Mouse (Mus musculus) heart, embryonic 16.5 days (tissue): ENCODE measurements around the gene Lrrc45. TPM values are rescaled to one million over a fixed set of nuclear protein-coding genes. Genes with fewer than 3 reads are reported as not detected.

Experiments used
- ATAC-seq: fragments of 200-750 bp; cut with Nextera tagmentation; replicated peaks from 2 replicates; pipeline ENCODE4 v1.8.0; 2017; ENCODE audit warnings: moderate number of reproducible peaks; ENCODE audit not compliant: insufficient read depth, low FRiP score; ENCODE audit errors: extremely low read depth
- H3K27ac ChIP-seq: fragments of 300-500 bp; sonication (generic); 2 replicates; pipeline ENCODE4 v1.5.1; 2014; ENCODE audit warnings: mild to moderate bottlenecking, low read length, control low read depth, moderate library complexity
- H3K27me3 ChIP-seq: fragments of 300-500 bp; sonication (generic); 2 replicates; pipeline ENCODE4 v1.6.1; 2014; ENCODE audit warnings: low read length, mixed read lengths; ENCODE audit not compliant: control insufficient read depth, insufficient read depth
- H3K36me3 ChIP-seq: fragments of 300-500 bp; sonication (generic); 2 replicates; pipeline ENCODE4 v1.6.1; 2014; ENCODE audit not compliant: control insufficient read depth, insufficient read depth
- H3K4me1 ChIP-seq: fragments of 300-500 bp; sonication (generic); 2 replicates; pipeline ENCODE4 v1.6.1; 2014; ENCODE audit warnings: low read length, mixed read lengths; ENCODE audit not compliant: control insufficient read depth, insufficient read depth
- H3K4me2 ChIP-seq: fragments of 300-500 bp; sonication (generic); 2 replicates; pipeline ENCODE4 v1.6.1; 2014; ENCODE audit warnings: low read depth, mild to moderate bottlenecking, control low read depth, low read length
- H3K4me3 ChIP-seq: fragments of 300-500 bp; sonication (generic); 2 replicates; pipeline ENCODE4 v1.5.1; 2014; ENCODE audit warnings: mild to moderate bottlenecking, control low read depth, low read length
- H3K9ac ChIP-seq: fragments of 300-500 bp; sonication (generic); 2 replicates; pipeline ENCODE4 v1.6.1; 2014; ENCODE audit warnings: low read length, control low read depth
- H3K9me3 ChIP-seq: fragments of 300-500 bp; sonication (generic); replicated peaks from 2 replicates; pipeline ENCODE4 v1.6.1; 2016; ENCODE audit warnings: low read length; ENCODE audit not compliant: control insufficient read depth
- WGBS: fragments of 180-500 bp; shearing (Covaris S2); extraction: QIAGEN DNeasy Blood & Tissue Kit; methylation state at CpG from one replicate; pipeline ENCODE4 v1.1.7; 2014; 5-methylcytosine and 5-hydroxymethylcytosine counted together
- polyA plus RNA-seq: library from polyadenylated mRNA; unstranded; fragments of >200 nt; fragmentation: Nextera tagmentation; extraction: Ambion mirVana; gene quantifications from 2 replicates; pipeline ENCODE4 v1.2.1, GENCODE M21; 2015

Gene Lrrc45
- polyA plus RNA-seq, 1 experiment from 2014 or later: 34.1 TPM

DNA sequence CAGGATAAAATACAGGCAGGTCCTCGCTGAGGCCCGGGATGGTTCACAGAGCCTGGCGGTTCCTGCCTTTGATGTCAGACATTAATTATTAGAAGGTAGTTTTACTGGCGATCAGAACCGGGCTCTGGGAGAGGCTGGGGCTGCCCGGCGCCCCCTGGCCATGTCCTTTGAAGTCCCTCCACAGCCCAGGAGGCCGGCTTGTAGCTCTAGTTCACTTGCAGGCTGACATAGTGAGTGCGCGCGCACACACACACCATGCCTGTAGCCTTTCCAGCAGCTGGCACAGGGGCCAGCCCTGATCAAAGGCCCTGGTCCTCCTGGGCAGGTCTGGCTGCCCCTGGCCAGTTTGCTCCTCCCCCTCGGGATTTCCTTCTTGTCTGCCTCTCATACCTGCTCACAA is 18.1 kb upstream of the Lrrc45 start:
- Histone ChIP-seq H3K4me2 (no peak overlapping the region), H3K4me3 (no peak overlapping the region), H3K36me3 (0 out of 2 replicates have a peak, but pooled peaks cover 1% of the 10 kb centered on the region), H3K27me3 (no peaks in the 10 kb centered on the region), H3K27ac (no peak overlapping the region), H3K9ac (peak overlapping the region; percentile 25; the same call in 1 of the 2 replicates), H3K9me3 (no peaks in the 10 kb centered on the region), H3K4me1 (peaks cover 33% of the 10 kb centered on the region)
- ATAC-seq: no peak
- 52% methylated on average over 12 of the region's 12 CpGs for WGBS

GRCm38 (mm10) chr11:120696568-120696967 is 17.2 kb upstream of the Lrrc45 start:
- no peak overlapping the region for H3K4me3 ChIP-seq
- ATAC-seq: no peak
- peaks cover 33% of the 10 kb centered on the region for H3K4me1 ChIP-seq
- no peaks in the 10 kb centered on the region for H3K9me3 ChIP-seq
- no peak overlapping the region for H3K4me2 ChIP-seq
- H3K36me3 ChIP-seq: no peaks in the 10 kb centered on the region
- no peak overlapping the region for H3K27ac ChIP-seq
- H3K9ac ChIP-seq: no peak overlapping the region
- WGBS: 86% methylated on average over 6 of the region's 6 CpGs
- H3K27me3 ChIP-seq: no peaks in the 10 kb centered on the region

DNA sequence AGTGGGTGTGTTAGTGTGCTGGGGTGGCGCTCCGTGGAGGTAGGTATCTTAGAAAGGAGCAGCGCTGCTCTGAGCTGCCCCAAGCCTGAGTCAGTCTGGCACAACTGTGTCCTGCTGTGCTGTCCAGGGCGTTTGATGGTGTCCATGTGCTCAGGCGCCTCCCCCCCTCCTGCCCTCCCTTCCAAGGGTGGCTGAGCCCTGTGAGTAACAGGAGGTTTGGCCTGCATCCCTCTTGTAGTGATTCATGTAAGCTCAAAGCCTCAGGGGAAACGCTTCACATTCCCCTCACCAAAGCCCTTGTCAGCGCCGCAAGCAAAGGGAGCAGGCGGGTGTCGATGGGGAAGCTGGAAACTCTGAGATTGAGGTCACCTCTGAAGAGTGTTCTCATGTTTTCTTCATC is 16.0 kb upstream of the Lrrc45 start:
- ATAC-seq: peak; percentile 76
- no peaks in the 10 kb centered on the region for H3K9me3 ChIP-seq
- peak overlapping the region; percentile 67 for H3K27ac ChIP-seq
- no peak overlapping the region for H3K4me2 ChIP-seq
- no peak overlapping the region for H3K4me3 ChIP-seq
- WGBS: 23% methylated on average over 10 of the region's 10 CpGs
- no peaks in the 10 kb centered on the region for H3K27me3 ChIP-seq
- H3K36me3 ChIP-seq: 0 out of 2 replicates have a peak, but pooled peaks cover 3% of the 10 kb centered on the region
- peaks cover 22% of the 10 kb centered on the region for H3K4me1 ChIP-seq
- H3K9ac ChIP-seq: peak overlapping the region; percentile 30

GRCm38 (mm10) chr11:120703696-120704454 is 9.8 kb upstream of the Lrrc45 start:
- Histone ChIP-seq H3K9me3 (no peaks in the 10 kb centered on the region), H3K27ac (peak overlapping the region; percentile 50), H3K27me3 (no peaks in the 10 kb centered on the region), H3K36me3 (0 out of 2 replicates have a peak, but pooled peaks cover 5% of the 10 kb centered on the region), H3K4me3 (no peak overlapping the region), H3K4me1 (peaks cover 34% of the 10 kb centered on the region), H3K4me2 (peak overlapping the region; percentile 0; the same call in 1 of the 2 replicates), H3K9ac (0 out of 2 replicates have a peak overlapping the region, but pooled peaks have one; percentile 51)
- peak; percentile 59 for ATAC-seq
- 48% methylated on average over 15 of the region's 15 CpGs for WGBS

DNA sequence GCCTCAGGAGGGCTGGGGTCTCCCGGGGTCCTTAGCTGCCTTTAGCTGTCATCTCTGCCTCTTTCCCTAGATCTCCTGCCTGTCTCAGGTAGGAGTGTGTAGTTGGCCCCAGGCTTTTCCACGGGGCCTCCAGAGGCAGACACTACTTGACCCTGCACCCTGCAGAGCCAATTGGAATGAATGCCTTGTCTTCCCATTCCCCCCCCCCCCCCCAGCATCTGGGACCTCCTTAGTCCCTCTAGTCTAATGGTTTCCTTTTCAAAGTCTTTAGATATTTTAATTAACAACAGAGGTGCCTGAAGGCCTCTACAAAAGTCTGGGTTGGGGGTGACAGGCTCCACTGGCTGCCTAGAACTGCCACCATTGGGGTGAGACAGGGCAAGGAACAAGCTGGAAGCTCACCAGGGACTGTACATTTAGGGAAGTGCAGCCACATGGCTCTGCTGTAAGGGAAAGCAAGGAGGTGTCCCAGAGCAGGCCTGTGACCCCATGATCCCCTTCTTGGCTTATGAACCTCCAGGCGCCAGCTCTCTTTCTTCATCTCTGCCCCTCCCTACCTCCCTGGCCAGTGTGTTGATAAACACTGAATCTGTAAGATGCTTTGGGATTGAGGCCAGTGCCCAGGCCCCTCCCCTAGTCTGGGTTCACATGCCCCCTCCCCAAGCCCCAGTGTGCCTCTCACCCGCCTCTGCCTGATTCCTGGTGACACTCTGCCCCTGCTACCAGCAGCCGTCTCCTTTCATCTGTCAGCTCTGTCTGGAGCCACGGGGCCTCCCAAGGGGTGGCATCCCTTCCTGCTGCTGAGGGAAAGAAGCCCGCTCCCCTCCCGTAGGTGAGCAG is 9.0 kb upstream of the Lrrc45 start:
- Histone ChIP-seq H3K9ac (0 out of 2 replicates have a peak overlapping the region, but pooled peaks have one; percentile 51), H3K27me3 (no peaks in the 10 kb centered on the region)
- peak; percentile 15; the same call in 1 of the 2 replicates for ATAC-seq

DNA sequence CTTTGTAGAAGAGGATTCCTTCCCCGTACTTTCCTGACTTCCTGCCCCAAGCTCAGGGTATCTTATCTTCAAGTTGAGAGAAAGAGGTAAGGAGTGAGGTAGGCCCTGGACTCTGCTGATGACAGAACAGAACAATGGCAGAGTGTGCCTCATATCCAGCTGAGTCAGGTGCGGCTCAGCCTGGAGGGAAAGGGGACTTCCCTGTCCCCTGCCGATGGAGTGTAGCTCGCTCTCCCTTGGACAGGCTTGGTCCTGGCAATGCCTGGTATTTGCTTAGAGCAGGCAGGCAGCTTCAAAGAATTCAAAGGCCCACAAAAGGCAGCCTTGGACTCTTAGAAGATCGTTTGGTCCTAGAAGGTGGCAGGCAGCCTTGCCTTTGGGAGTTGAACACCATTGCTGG is 7.6 kb upstream of the Lrrc45 start:
- Histone ChIP-seq H3K36me3 (peaks cover 19% of the 10 kb centered on the region), H3K4me1 (peaks cover 34% of the 10 kb centered on the region), H3K9ac (no peak overlapping the region), H3K4me3 (no peak overlapping the region), H3K4me2 (no peak overlapping the region), H3K9me3 (no peaks in the 10 kb centered on the region), H3K27me3 (no peaks in the 10 kb centered on the region), H3K27ac (no peak overlapping the region)
- ATAC-seq: no peak
- WGBS: 56% methylated on average over 5 of the region's 5 CpGs

More for the DNA sequence above, 9.0 kb upstream of the Lrrc45 start:
- peak overlapping the region; percentile 50 for H3K27ac ChIP-seq
- peaks cover 9% of the 10 kb centered on the region for H3K36me3 ChIP-seq
- H3K4me1 ChIP-seq: peaks cover 34% of the 10 kb centered on the region
- H3K4me2 ChIP-seq: peak overlapping the region; percentile 0; the same call in 1 of the 2 replicates
- 34% methylated on average over 8 of the region's 8 CpGs for WGBS
- no peak overlapping the region for H3K4me3 ChIP-seq
- no peaks in the 10 kb centered on the region for H3K9me3 ChIP-seq

- Histone ChIP-seq H3K4me2 (no peak overlapping the region), H3K9me3 (no peaks in the 10 kb centered on the region), H3K36me3 (peaks cover 19% of the 10 kb centered on the region), H3K4me3 (no peak overlapping the region), H3K4me1 (peaks cover 34% of the 10 kb centered on the region), H3K27ac (no peak overlapping the region), H3K9ac (no peak overlapping the region), H3K27me3 (no peaks in the 10 kb centered on the region)
- ATAC-seq: no peak
- 30% methylated on average over 12 of the region's 12 CpGs for WGBS
Observed at GRCm38 (mm10) chr11:120707225-120707624, 6.5 kb upstream of the Lrrc45 start.

DNA sequence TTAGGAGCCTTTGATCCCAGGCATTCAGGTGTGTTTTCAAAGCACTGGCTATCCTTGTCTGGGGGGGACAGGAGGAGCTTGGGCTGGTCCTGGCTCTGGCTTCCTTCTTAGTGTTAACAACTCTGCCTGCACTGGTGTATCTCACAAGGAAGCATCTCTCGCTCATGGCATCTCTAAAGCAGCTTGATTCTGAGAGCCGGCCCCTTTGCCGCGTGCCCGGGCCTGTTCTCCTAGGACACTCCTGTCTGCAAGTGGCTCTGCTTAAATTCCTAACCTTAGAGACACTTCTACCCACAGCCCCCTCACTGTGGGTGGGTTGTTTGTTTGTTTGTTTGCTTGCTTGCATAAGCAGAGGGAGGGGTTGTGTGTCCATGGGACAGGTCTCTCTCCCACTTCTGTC is 5.8 kb upstream of the Lrrc45 start:
- H3K27ac ChIP-seq: no peak overlapping the region
- H3K27me3 ChIP-seq: no peaks in the 10 kb centered on the region
- ATAC-seq: no peak
- no peak overlapping the region for H3K4me3 ChIP-seq
- 39% methylated on average over 5 of the region's 5 CpGs for WGBS
- no peaks in the 10 kb centered on the region for H3K9me3 ChIP-seq
- H3K4me1 ChIP-seq: peaks cover 39% of the 10 kb centered on the region
- no peak overlapping the region for H3K4me2 ChIP-seq
- no peak overlapping the region for H3K9ac ChIP-seq
- peaks cover 16% of the 10 kb centered on the region for H3K36me3 ChIP-seq

GRCm38 (mm10) chr11:120709551-120709950 is 4.2 kb upstream of the Lrrc45 start:
- Histone ChIP-seq H3K4me2 (no peak overlapping the region), H3K9me3 (no peaks in the 10 kb centered on the region), H3K36me3 (peaks cover 16% of the 10 kb centered on the region), H3K4me1 (peaks cover 29% of the 10 kb centered on the region), H3K4me3 (no peak overlapping the region), H3K27ac (no peak overlapping the region), H3K27me3 (no peaks in the 10 kb centered on the region), H3K9ac (no peak overlapping the region)
- WGBS: 70% methylated on average over 2 of the region's 2 CpGs
- ATAC-seq: no peak
